Mouse (Mus musculus): ENCODE measurements at regions not wholly inside any gene's neighbourhood (a gene's known extent, or its start where the extent isn't known, plus 50 kb on each side); places are given as distances from the start of the nearest gene placed in this dataset.

GRCm38 (mm10) chr4:125200762-125201161 is 73.1 kb upstream of the Zc3h12a start:
- no peak for DNase-seq

GRCm38 (mm10) chr4:125199281-125199680 is 71.6 kb upstream of the Zc3h12a start:
- DNase-seq, result no peak

GRCm38 (mm10) chr4:125195901-125196435 is 68.3 kb upstream of the Zc3h12a start:
- no peak for DNase-seq

GRCm38 (mm10) chr4:125194722-125195380 is 67.2 kb upstream of the Zc3h12a start:
- no peak for DNase-seq

GRCm38 (mm10) chr4:125194298-125194697 is 66.7 kb upstream of the Zc3h12a start:
- DNase-seq, result no peak

- DNase-seq, result no peak
These were observed 64.0 kb upstream of the Zc3h12a start for GRCm38 (mm10) chr4:125191680-125192079.

GRCm38 (mm10) chr4:125191010-125191409 is 63.4 kb upstream of the Zc3h12a start:
- peak; percentile 56 for DNase-seq

- no peak for DNase-seq
These were observed 62.3 kb upstream of the Zc3h12a start for GRCm38 (mm10) chr4:125189971-125190370.

- DNase-seq, result no peak
These were observed 58.6 kb upstream of the Zc3h12a start for GRCm38 (mm10) chr4:125186246-125186645.

- DNase-seq, result no peak
These were observed 57.4 kb upstream of the Zc3h12a start for GRCm38 (mm10) chr4:125185076-125185475.

GRCm38 (mm10) chr4:125180947-125181346 is 53.3 kb upstream of the Zc3h12a start:
- DNase-seq, result no peak

- no peak for DNase-seq
These were observed 50.9 kb upstream of the Zc3h12a start for GRCm38 (mm10) chr4:125178552-125178951.

GRCm38 (mm10) chr4:125177666-125178065 is 50.0 kb upstream of the Zc3h12a start:
- no peak for DNase-seq
